In genomic region chr9:105389289-105389688, GRCm38 (mm10) we compare ENCODE assay signal across 9 mouse cellular contexts. TPM values are rescaled to one million over a fixed set of nuclear protein-coding genes. Genes with fewer than 3 reads are reported as not detected.
A peak's percentile ranks its signal among the peaks of the same experiment; 100 is the strongest.
DNase-seq lines count a peak whose midpoint lies in the region; ATAC-seq and TF ChIP-seq lines count a peak whose summit lies in the region.
"Had no signal": no experiment of that assay in that cellular context is flagged by ENCODE, and none has a peak within 500 bp of the region (broad histone marks: within the 10 kb centered on the region; RNA-seq: fewer than 3 reads in every experiment).

No protein-coding gene starts in this region.

- TF ChIP-seq EP300 in heart, adult 2 months (IDR thresholded peaks at IDR 0.05; ENCODE audit: insufficient read depth, low read depth, low read length): no peak

- H3K36me3 ChIP-seq in heart, adult 2 months (ENCODE audit: control insufficient read depth, insufficient read depth, low read length): no peaks in the 10 kb centered on the region
- H3K36me3 ChIP-seq in heart, embryonic 10.5 days: no peaks in the 10 kb centered on the region
- H3K36me3 ChIP-seq: lung, embryonic 15.5 days had no signal

- intact Hi-C loops in heart, adult 2 months (cut with DNase I): loop anchor here (2.0 to 10.0 kb wide), 4 partner anchors 817 to 1112 kb away; no protein-coding TSS in a partner anchor
- intact Hi-C loops in left cerebral cortex, adult 2 months (cut with DNase I): loop anchor here (2.0 to 10.0 kb wide), 5 partner anchors 312 to 980 kb away; partner anchors contain the start of gene Mrpl3

- no peaks in the 10 kb centered on the region for H3K27me3 ChIP-seq in heart, adult 2 months (ENCODE audit: control insufficient read depth, insufficient read depth, low read length)
- H3K27me3 ChIP-seq in heart, embryonic 10.5 days (ENCODE audit: insufficient read depth, poor library complexity, severe bottlenecking): no peaks in the 10 kb centered on the region
- H3K27me3 ChIP-seq: lung, embryonic 15.5 days had no signal

- WGBS in heart, adult 2 months: 12% methylated on average over 4 of the region's 4 CpGs
- 19% methylated on average over 4 of the region's 4 CpGs for WGBS in heart, embryonic 10.5 days

- TF ChIP-seq POLR2A in heart, adult 2 months (IDR thresholded peaks at IDR 0.05; ENCODE audit: insufficient read depth, low read depth, low read length): no peak
- no peak for TF ChIP-seq POLR2A in cortical plate, adult 2 months (IDR thresholded peaks at IDR 0.05; ENCODE audit: extremely low read depth, insufficient read depth, low read length)

- no peak overlapping the region for H3K27ac ChIP-seq in heart, adult 2 months
- H3K27ac ChIP-seq in heart, embryonic 10.5 days: no peak overlapping the region
- H3K27ac ChIP-seq in cortical plate, adult 2 months (ENCODE audit: insufficient read depth, low read length): no peak overlapping the region
- H3K27ac ChIP-seq in left cerebral cortex, adult 2 months: no peak overlapping the region
- H3K27ac ChIP-seq: lung, embryonic 15.5 days had no signal

- no peaks in the 10 kb centered on the region for H3K4me1 ChIP-seq in heart, adult 2 months (ENCODE audit: control insufficient read depth, insufficient read depth, low read length)
- H3K4me1 ChIP-seq in heart, embryonic 10.5 days: no peaks in the 10 kb centered on the region
- no peaks in the 10 kb centered on the region for H3K4me1 ChIP-seq in cortical plate, adult 2 months (ENCODE audit: control insufficient read depth, insufficient read depth, low read length)
- H3K4me1 ChIP-seq: lung, embryonic 15.5 days had no signal

- no peaks in the 10 kb centered on the region for H3K79me2 ChIP-seq in heart, adult 2 months (replicated peaks; ENCODE audit: control insufficient read depth, insufficient read depth, low read length)

- H3K9ac ChIP-seq in heart, adult 2 months (ENCODE audit: low read depth, low read length): no peak overlapping the region
- H3K9ac ChIP-seq: lung, embryonic 15.5 days had no signal

- TF ChIP-seq CTCF in heart, adult 2 months (IDR thresholded peaks at IDR 0.05): peak; percentile 96
- TF ChIP-seq CTCF in cortical plate, adult 2 months (IDR thresholded peaks at IDR 0.05; ENCODE audit: extremely low read depth, insufficient read depth, low read length): peak; percentile 79
- peak; percentile 91 for TF ChIP-seq CTCF in left cerebral cortex, adult 2 months (IDR thresholded peaks at IDR 0.05)

- peak; percentile 82 for ATAC-seq in granulocyte monocyte progenitor cell, adult 5-6 weeks (replicated peaks; ENCODE audit: poor library complexity, severe bottlenecking)
- 0 out of 2 replicates have a peak, but pooled peaks have one; percentile 55 for ATAC-seq in monocyte, adult 5-6 weeks (replicated peaks; ENCODE audit: insufficient number of reproducible peaks, low FRiP score, low TSS enrichment, poor library complexity, severe bottlenecking)

- DNase-seq in heart, adult 2 months: peak; percentile 49 to 81
- DNase-seq in heart, embryonic 10.5 days (ENCODE audit: low spot score): no peak
- DNase-seq in WW6 (ENCODE audit: low read depth, low spot score): peak; percentile 11
- peak; percentile 68 to 87 for DNase-seq in left cerebral cortex, adult 2 months (ENCODE audit: extremely low spot score in 1 of 2, low spot score in 2 of 2)
- DNase-seq in testis, postnatal 10 days (ENCODE audit: low spot score): peak; percentile 88

- no peak overlapping the region for H3K4me3 ChIP-seq in heart, adult 2 months
- no peak overlapping the region for H3K4me3 ChIP-seq in heart, embryonic 10.5 days
- H3K4me3 ChIP-seq in cortical plate, adult 2 months (ENCODE audit: insufficient read depth, low read length): no peak overlapping the region
- no peak overlapping the region for H3K4me3 ChIP-seq in left cerebral cortex, adult 2 months
- H3K4me3 ChIP-seq: lung, embryonic 15.5 days had no signal

- no peaks in the 10 kb centered on the region for H3K9me3 ChIP-seq in heart, embryonic 10.5 days
- H3K9me3 ChIP-seq: lung, embryonic 15.5 days had no signal

RNA-seq across cellular contexts. Expression of gene Aste1, which starts 5.9 kb away (rescaled TPM):
- 1 to 10 TPM; 5.3 to 7.3 TPM for total RNA-seq in heart, adult 2 months (2021)
- 3.2 and 5.4 TPM in 2 replicates for polyA plus RNA-seq in heart, adult 2 months (2012; rRNA removed)
- polyA plus RNA-seq in heart, embryonic 10.5 days (2016; fragmentation: Nextera tagmentation; extraction: Ambion mirVana): 13.7 and 16.1 TPM in 2 replicates
- polyA plus RNA-seq in cortical plate, adult 2 months (2012; rRNA removed): 7.6 and 8.8 TPM in 2 replicates
- total RNA-seq in granulocyte monocyte progenitor cell, adult 5-6 weeks (2014; fragmentation: Nextera tagmentation): 17.6 and 23.6 TPM in 2 replicates
- total RNA-seq in granulocyte monocyte progenitor cell, adult 5-6 weeks (2017): 16.8 and 18.5 TPM in 2 replicates
- 10 to 100 TPM; 11.8 to 12.9 TPM for total RNA-seq in left cerebral cortex, adult 2 months (2021)
- total RNA-seq in monocyte, adult 5-6 weeks (2017): 7.1 to 18.5 TPM (median 15.5 TPM) in 3 replicates

RNA-seq across cellular contexts. Expression of gene Nek11, which starts 6.0 kb away (rescaled TPM):
- not detected for total RNA-seq in heart, adult 2 months (2021)
- polyA plus RNA-seq in heart, adult 2 months (2012; rRNA removed): 0.25 TPM in 1 of 2 replicates, not detected in the other
- polyA plus RNA-seq in heart, embryonic 10.5 days (2016; fragmentation: Nextera tagmentation; extraction: Ambion mirVana): 0.14 and 0.27 TPM in 2 replicates
- 1.1 and 1.6 TPM in 2 replicates for polyA plus RNA-seq in cortical plate, adult 2 months (2012; rRNA removed)
- not detected in 2 replicates for total RNA-seq in granulocyte monocyte progenitor cell, adult 5-6 weeks (2014; fragmentation: Nextera tagmentation)
- not detected in 2 replicates for total RNA-seq in granulocyte monocyte progenitor cell, adult 5-6 weeks (2017)
- 1 to 10 TPM; 1.0 to 1.6 TPM for total RNA-seq in left cerebral cortex, adult 2 months (2021)
- total RNA-seq in monocyte, adult 5-6 weeks (2017): not detected in 3 replicates
